Mouse (Mus musculus): ENCODE results near the gene Slk. TPM values are rescaled to one million over a fixed set of nuclear protein-coding genes. Genes with fewer than 3 reads are reported as not detected.

The Slk gene
- polyA plus RNA-seq, 1 experiment from 2014 or later: 8.8 TPM

DNA sequence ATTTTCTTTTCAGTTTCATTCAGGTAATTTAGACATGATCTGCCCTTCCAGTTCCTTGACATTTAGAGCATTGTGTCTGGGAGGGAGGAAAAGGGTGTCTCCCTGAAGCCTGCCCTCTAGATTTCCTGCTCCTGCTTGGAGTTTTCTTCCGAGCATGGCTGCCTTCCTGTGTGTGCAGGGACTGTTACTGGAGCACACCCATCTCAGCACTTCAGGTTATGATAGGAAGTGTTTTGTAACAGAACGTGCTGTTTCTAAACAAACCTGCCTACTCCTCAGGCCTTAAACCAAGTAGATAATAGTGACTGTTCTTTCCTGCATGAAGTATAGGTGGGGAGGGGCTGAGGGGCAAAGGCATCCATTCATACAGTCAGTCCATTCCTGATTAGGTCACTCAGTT is 64.4 kb downstream of the Slk start:
- Histone ChIP-seq H3K4me3 (ENCODE audit: low read depth, low read length) (no peak overlapping the region), H3K27me3 (replicated peaks; ENCODE audit: control insufficient read depth, insufficient read depth, low read length) (no peaks in the 10 kb centered on the region), H3K4me2 (replicated peaks; ENCODE audit: low read depth) (no peak overlapping the region), H3K4me1 (replicated peaks; ENCODE audit: control insufficient read depth, insufficient read depth, low read length) (no peaks in the 10 kb centered on the region), H3K9me3 (ENCODE audit: control insufficient read depth) (no peaks in the 10 kb centered on the region), H3K9ac (ENCODE audit: low read depth, low read length) (no peak overlapping the region), H3K36me3 (ENCODE audit: control insufficient read depth, insufficient read depth) (peaks cover 46% of the 10 kb centered on the region), H3K27ac (ENCODE audit: low read depth, low read length) (no peak overlapping the region)
- no peak for ATAC-seq
- no peak for TF ChIP-seq CTCF (IDR thresholded peaks at IDR 0.05; ENCODE audit: low read depth)
- 56% methylated on average over 2 of the region's 2 CpGs for WGBS

DNA sequence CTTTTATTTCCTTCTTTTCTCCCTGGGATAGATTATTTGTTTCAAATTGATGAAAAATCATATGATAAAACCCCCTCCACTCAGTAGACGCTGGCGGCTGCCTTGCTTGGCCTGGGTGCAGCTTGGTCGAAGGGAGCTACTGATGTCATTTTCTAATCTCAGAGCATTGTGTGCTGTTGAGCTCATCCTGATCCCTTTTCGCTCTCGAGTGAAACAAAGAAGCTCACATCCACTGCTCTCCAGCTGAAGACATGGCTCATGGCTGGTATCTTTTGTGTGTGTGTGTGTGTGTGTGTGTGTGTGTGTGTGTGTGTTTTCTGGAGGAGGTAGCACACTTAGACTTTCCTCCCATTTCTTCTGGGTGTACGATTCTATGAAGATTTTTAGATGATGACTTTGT is 66.1 kb downstream of the Slk start:
- H3K4me3 ChIP-seq (ENCODE audit: low read depth, low read length): no peak overlapping the region
- 57% methylated on average over 6 of the region's 6 CpGs for WGBS
- no peak overlapping the region for H3K4me2 ChIP-seq (replicated peaks; ENCODE audit: low read depth)
- no peak for TF ChIP-seq CTCF (IDR thresholded peaks at IDR 0.05; ENCODE audit: low read depth)
- H3K9ac ChIP-seq (ENCODE audit: low read depth, low read length): no peak overlapping the region
- H3K27ac ChIP-seq (ENCODE audit: low read depth, low read length): no peak overlapping the region
- no peaks in the 10 kb centered on the region for H3K9me3 ChIP-seq (ENCODE audit: control insufficient read depth)
- no peaks in the 10 kb centered on the region for H3K27me3 ChIP-seq (replicated peaks; ENCODE audit: control insufficient read depth, insufficient read depth, low read length)
- H3K36me3 ChIP-seq (ENCODE audit: control insufficient read depth, insufficient read depth): peaks cover 30% of the 10 kb centered on the region
- ATAC-seq: no peak
- no peaks in the 10 kb centered on the region for H3K4me1 ChIP-seq (replicated peaks; ENCODE audit: control insufficient read depth, insufficient read depth, low read length)

DNA sequence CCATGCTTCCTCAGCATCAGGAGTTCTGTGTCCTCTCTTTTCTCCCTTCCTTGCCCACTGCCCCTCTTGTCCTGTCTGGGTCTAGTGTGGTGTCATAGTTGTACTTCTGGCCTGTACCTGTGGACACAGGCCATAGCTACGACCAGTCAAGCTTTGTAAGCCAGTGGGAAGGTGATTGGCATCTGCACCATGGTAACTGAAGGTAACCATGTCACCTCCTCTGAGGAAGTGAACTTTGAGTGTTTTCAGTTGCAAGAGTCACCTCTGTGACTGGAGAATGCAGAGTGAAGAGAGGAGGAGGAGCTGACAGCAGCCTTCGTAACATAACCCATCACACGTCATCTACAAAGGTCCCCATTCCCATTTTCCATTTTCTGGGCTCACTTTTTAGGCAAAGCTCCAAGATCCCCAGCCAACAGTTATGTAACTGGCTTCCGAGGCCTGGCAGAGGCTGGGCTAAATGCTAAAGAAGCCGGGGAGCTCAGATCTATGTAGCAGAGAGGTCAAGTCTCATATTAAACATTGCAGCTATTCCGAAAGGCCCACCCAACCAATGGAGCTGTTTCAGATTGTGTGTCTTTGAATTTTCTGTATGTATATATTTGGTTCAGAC is 67.1 kb downstream of the Slk start:
- TF ChIP-seq CTCF (IDR thresholded peaks at IDR 0.05; ENCODE audit: low read depth): no peak
- no peak for ATAC-seq
- WGBS: 86% methylated on average over 6 of the region's 6 CpGs
- Histone ChIP-seq H3K9me3 (ENCODE audit: control insufficient read depth) (no peaks in the 10 kb centered on the region), H3K36me3 (ENCODE audit: control insufficient read depth, insufficient read depth) (peaks cover 26% of the 10 kb centered on the region), H3K27ac (ENCODE audit: low read depth, low read length) (no peak overlapping the region), H3K4me1 (replicated peaks; ENCODE audit: control insufficient read depth, insufficient read depth, low read length) (no peaks in the 10 kb centered on the region), H3K27me3 (replicated peaks; ENCODE audit: control insufficient read depth, insufficient read depth, low read length) (no peaks in the 10 kb centered on the region), H3K4me2 (replicated peaks; ENCODE audit: low read depth) (no peak overlapping the region), H3K9ac (ENCODE audit: low read depth, low read length) (no peak overlapping the region), H3K4me3 (ENCODE audit: low read depth, low read length) (no peak overlapping the region)

DNA sequence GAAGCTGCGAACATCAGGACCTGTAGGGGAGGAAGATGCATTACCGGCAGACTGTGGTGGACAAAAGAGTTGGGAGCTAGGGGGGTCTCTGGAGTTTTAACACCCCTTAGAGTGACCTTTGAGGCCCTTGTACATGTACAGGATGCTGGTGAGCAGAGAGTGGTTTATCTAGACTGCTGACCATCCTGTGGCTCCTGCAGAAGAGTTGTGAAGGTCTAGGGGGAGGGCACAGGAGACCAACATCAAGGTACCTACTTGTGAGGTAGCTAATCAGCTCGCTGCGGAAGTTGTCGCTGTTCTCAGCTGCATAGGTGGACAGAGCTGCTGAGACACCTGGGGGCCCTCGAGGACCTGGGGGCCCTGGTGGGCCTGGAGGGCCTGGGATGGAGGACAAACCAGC is 69.6 kb downstream of the Slk start:
- H3K36me3 ChIP-seq (ENCODE audit: control insufficient read depth, insufficient read depth): peaks cover 8% of the 10 kb centered on the region; the same call in 1 of the 2 replicates
- no peak overlapping the region for H3K9ac ChIP-seq (ENCODE audit: low read depth, low read length)
- WGBS: 90% methylated on average over 6 of the region's 6 CpGs
- H3K4me3 ChIP-seq (ENCODE audit: low read depth, low read length): no peak overlapping the region
- no peak overlapping the region for H3K27ac ChIP-seq (ENCODE audit: low read depth, low read length)
- no peaks in the 10 kb centered on the region for H3K9me3 ChIP-seq (ENCODE audit: control insufficient read depth)
- no peaks in the 10 kb centered on the region for H3K4me1 ChIP-seq (replicated peaks; ENCODE audit: control insufficient read depth, insufficient read depth, low read length)
- no peaks in the 10 kb centered on the region for H3K27me3 ChIP-seq (replicated peaks; ENCODE audit: control insufficient read depth, insufficient read depth, low read length)
- no peak for ATAC-seq
- TF ChIP-seq CTCF (IDR thresholded peaks at IDR 0.05; ENCODE audit: low read depth): no peak
- no peak overlapping the region for H3K4me2 ChIP-seq (replicated peaks; ENCODE audit: low read depth)

DNA sequence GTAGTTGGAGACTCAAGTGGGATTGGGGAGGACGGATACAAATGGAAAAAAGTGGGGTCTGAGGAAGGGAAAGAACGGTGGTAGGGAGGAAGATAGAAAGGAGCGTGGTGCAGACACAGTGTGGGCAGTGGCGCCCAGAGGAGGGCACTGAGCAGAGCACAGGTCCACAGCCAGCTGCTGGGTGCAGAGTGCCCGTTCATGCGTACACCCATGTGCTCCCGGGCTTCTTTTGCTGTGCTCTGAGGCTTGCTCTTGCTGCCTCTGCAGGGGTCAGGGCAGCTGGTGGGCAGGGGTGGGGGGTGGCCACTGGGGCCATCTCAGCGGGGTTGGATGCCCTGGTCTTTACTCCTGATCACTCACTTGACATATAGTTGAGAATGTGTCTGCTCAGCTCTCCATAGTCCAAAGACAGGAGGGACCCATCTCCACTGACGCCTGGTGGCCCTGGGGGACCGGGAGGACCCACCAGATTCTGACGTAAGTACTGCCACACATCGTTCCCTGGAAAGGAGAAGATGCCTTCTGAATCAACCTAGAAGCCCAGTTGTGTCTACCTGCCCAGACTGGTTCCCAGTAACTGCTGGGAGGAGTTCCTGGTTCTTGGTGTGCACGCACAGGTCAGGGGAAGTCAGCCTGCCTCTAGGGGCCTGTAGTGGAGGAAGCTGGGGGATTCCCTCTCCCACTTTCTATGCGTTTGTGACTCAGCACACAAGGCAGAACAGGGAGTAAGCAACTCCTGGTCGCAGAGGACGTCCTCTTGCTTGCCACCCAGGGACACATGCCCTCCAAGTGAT is 71.1 kb downstream of the Slk start:
- H3K9me3 ChIP-seq (ENCODE audit: control insufficient read depth): no peaks in the 10 kb centered on the region
- H3K27me3 ChIP-seq (replicated peaks; ENCODE audit: control insufficient read depth, insufficient read depth, low read length): no peaks in the 10 kb centered on the region
- no peak overlapping the region for H3K9ac ChIP-seq (ENCODE audit: low read depth, low read length)
- no peak for ATAC-seq
- H3K4me1 ChIP-seq (replicated peaks; ENCODE audit: control insufficient read depth, insufficient read depth, low read length): no peaks in the 10 kb centered on the region
- H3K27ac ChIP-seq (ENCODE audit: low read depth, low read length): no peak overlapping the region
- H3K4me2 ChIP-seq (replicated peaks; ENCODE audit: low read depth): no peak overlapping the region
- WGBS: 87% methylated on average over 16 of the region's 16 CpGs
- peaks cover 6% of the 10 kb centered on the region; the same call in 1 of the 2 replicates for H3K36me3 ChIP-seq (ENCODE audit: control insufficient read depth, insufficient read depth)
- TF ChIP-seq CTCF (IDR thresholded peaks at IDR 0.05; ENCODE audit: low read depth): no peak
- no peak overlapping the region for H3K4me3 ChIP-seq (ENCODE audit: low read depth, low read length)

DNA sequence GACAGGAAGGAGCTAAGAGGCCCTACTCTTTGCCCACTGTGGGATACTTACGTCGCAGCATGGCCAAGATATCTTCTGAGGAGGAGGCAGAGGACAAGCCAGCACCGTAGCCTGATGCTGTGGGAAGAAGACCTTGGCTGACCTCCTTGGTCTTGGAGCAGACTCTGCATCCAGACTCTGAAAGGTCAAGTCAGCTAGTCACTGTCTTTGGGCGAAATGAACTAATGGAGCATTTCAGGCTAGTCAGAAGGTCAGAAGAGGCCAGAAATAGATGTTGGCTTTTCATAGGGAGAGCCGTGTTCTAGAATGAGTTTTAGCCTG is 71.6 kb downstream of the Slk start:
- no peak overlapping the region for H3K9ac ChIP-seq (ENCODE audit: low read depth, low read length)
- TF ChIP-seq CTCF (IDR thresholded peaks at IDR 0.05; ENCODE audit: low read depth): no peak
- H3K4me3 ChIP-seq (ENCODE audit: low read depth, low read length): no peak overlapping the region
- H3K27me3 ChIP-seq (replicated peaks; ENCODE audit: control insufficient read depth, insufficient read depth, low read length): no peaks in the 10 kb centered on the region
- ATAC-seq: no peak
- H3K4me2 ChIP-seq (replicated peaks; ENCODE audit: low read depth): no peak overlapping the region
- WGBS: 83% methylated on average over 5 of the region's 5 CpGs
- peaks cover 6% of the 10 kb centered on the region; the same call in 1 of the 2 replicates for H3K36me3 ChIP-seq (ENCODE audit: control insufficient read depth, insufficient read depth)
- no peaks in the 10 kb centered on the region for H3K4me1 ChIP-seq (replicated peaks; ENCODE audit: control insufficient read depth, insufficient read depth, low read length)
- H3K27ac ChIP-seq (ENCODE audit: low read depth, low read length): no peak overlapping the region
- no peaks in the 10 kb centered on the region for H3K9me3 ChIP-seq (ENCODE audit: control insufficient read depth)

Measured in intestine, postnatal 0 days (tissue).